Mouse (Mus musculus): ENCODE results near the gene Rapgef1.

GRCm38 (mm10) chr2:29751497-29751896 is 132.0 kb downstream of the Rapgef1 start, which contains the start of gene Gm13420:
- TF ChIP-seq EP300 (IDR thresholded peaks at IDR 0.05): no peak
- no peak for TF ChIP-seq CTCF (IDR thresholded peaks at IDR 0.05)

Measured in lung, postnatal 0 days (tissue).